24 mouse cellular contexts compared by ENCODE assay signal in genomic region chr16:22396420-22396819, GRCm38 (mm10). TPM values are rescaled to one million over a fixed set of nuclear protein-coding genes. Genes with fewer than 3 reads are reported as not detected.
DNase-seq lines count a peak whose midpoint lies in the region; ATAC-seq and TF ChIP-seq lines count a peak whose summit lies in the region.
"Had no signal": no experiment of that assay in that cellular context is flagged by ENCODE, and none has a peak within 500 bp of the region (broad histone marks: within the 10 kb centered on the region; RNA-seq: fewer than 3 reads in every experiment).

No protein-coding gene starts in this region.

- H3K9me3 ChIP-seq in lung, postnatal 0 days (ENCODE audit: low read length) = no peaks in the 10 kb centered on the region
- H3K9me3 ChIP-seq in limb, embryonic 15.5 days = no peaks in the 10 kb centered on the region
- H3K9me3 ChIP-seq: embryonic facial prominence, embryonic 12.5 days; forebrain, embryonic 13.5 days; heart, embryonic 15.5 days; hindbrain, embryonic 13.5 days had no signal

- no peak for DNase-seq in frontal cortex, postnatal 10 days (ENCODE audit: low spot score in 2 of 2)
- DNase-seq in lung, postnatal 0 days (ENCODE audit: low spot score) = no peak
- no peak for DNase-seq in lung, adult 18-20 months
- peak; percentile 59 for DNase-seq in brain, adult 2 months (ENCODE audit: low read depth, low spot score)
- no peak for DNase-seq in urinary bladder, postnatal 36 days (ENCODE audit: low spot score in 2 of 2)
- DNase-seq: adrenal gland, adult 8-10 months; adrenal gland, postnatal 36 days; cerebellum, adult 11 months; cerebellum, adult 8-10 months; cerebellum, postnatal 14 days; embryo, embryonic 11 days; gastrocnemius, postnatal 14 days; heart, adult 2 months; heart, postnatal 14 days had no signal

- TF ChIP-seq CTCF in lung, postnatal 0 days (IDR thresholded peaks at IDR 0.05) = no peak

- peak; percentile 63; the same call in 1 of the 2 replicates for ATAC-seq in frontal cortex, adult (ENCODE audit: low TSS enrichment)
- peak; percentile 32; the same call in 1 of the 2 replicates for ATAC-seq in lung, postnatal 0 days
- ATAC-seq in limb, embryonic 15.5 days (ENCODE audit: insufficient number of reproducible peaks, low FRiP score, low TSS enrichment, low read depth) = 0 out of 2 replicates have a peak, but pooled peaks have one; percentile 50
- ATAC-seq in monocyte, adult 5-6 weeks (replicated peaks; ENCODE audit: insufficient number of reproducible peaks, low FRiP score, low TSS enrichment, poor library complexity, severe bottlenecking) = no peak
- ATAC-seq: forebrain, embryonic 13.5 days; hindbrain, postnatal 0 days had no signal

- no peaks in the 10 kb centered on the region for H3K27me3 ChIP-seq in lung, postnatal 0 days (replicated peaks; ENCODE audit: insufficient read depth, low read length)
- no peaks in the 10 kb centered on the region for H3K27me3 ChIP-seq in limb, embryonic 15.5 days
- H3K27me3 ChIP-seq: CH12.LX; embryonic facial prominence, embryonic 12.5 days; forebrain, embryonic 13.5 days; heart, embryonic 15.5 days; hindbrain, embryonic 13.5 days had no signal

- no peaks in the 10 kb centered on the region for H3K4me1 ChIP-seq in lung, postnatal 0 days (ENCODE audit: insufficient read depth, low read depth, low read length)
- H3K4me1 ChIP-seq in limb, embryonic 15.5 days = no peaks in the 10 kb centered on the region
- H3K4me1 ChIP-seq: embryonic facial prominence, embryonic 12.5 days; forebrain, embryonic 13.5 days; heart, embryonic 15.5 days; hindbrain, embryonic 13.5 days had no signal

- no peak for TF ChIP-seq EP300 in lung, postnatal 0 days (IDR thresholded peaks at IDR 0.05)

- no peaks in the 10 kb centered on the region; the same call in 1 of the 2 replicates for H3K36me3 ChIP-seq in lung, postnatal 0 days (ENCODE audit: insufficient read depth, low read length)
- H3K36me3 ChIP-seq in limb, embryonic 15.5 days = peaks cover 35% of the 10 kb centered on the region
- H3K36me3 ChIP-seq: hindbrain, embryonic 13.5 days had no signal

- no peak overlapping the region for H3K4me3 ChIP-seq in lung, postnatal 0 days (ENCODE audit: low read depth, low read length)
- no peak overlapping the region for H3K4me3 ChIP-seq in limb, embryonic 15.5 days
- H3K4me3 ChIP-seq: embryonic facial prominence, embryonic 12.5 days; forebrain, embryonic 13.5 days; heart, adult 2 months; heart, embryonic 15.5 days; hindbrain, embryonic 13.5 days had no signal

- 58% methylated on average over 8 of the region's 8 CpGs for WGBS in lung, postnatal 0 days
- 73% methylated on average over 8 of the region's 8 CpGs for WGBS in limb, embryonic 15.5 days

- no peak overlapping the region for H3K9ac ChIP-seq in lung, postnatal 0 days (replicated peaks; ENCODE audit: low read depth)
- H3K9ac ChIP-seq in limb, embryonic 15.5 days = no peak overlapping the region
- H3K9ac ChIP-seq: embryonic facial prominence, embryonic 12.5 days; forebrain, embryonic 13.5 days; heart, embryonic 15.5 days; hindbrain, embryonic 13.5 days had no signal

- H3K4me2 ChIP-seq in lung, postnatal 0 days (replicated peaks; ENCODE audit: low read depth, low read length) = no peak overlapping the region
- no peak overlapping the region for H3K4me2 ChIP-seq in limb, embryonic 15.5 days
- H3K4me2 ChIP-seq: embryonic facial prominence, embryonic 12.5 days; forebrain, embryonic 13.5 days; heart, embryonic 11.5 days; heart, embryonic 15.5 days; hindbrain, embryonic 13.5 days had no signal

- H3K27ac ChIP-seq in lung, postnatal 0 days (ENCODE audit: low read length) = no peak overlapping the region
- no peak overlapping the region for H3K27ac ChIP-seq in limb, embryonic 15.5 days
- H3K27ac ChIP-seq: embryonic facial prominence, embryonic 12.5 days; forebrain, embryonic 13.5 days; heart, adult 2 months; heart, embryonic 15.5 days; hindbrain, embryonic 13.5 days; hindbrain, postnatal 0 days had no signal

RNA-seq across cellular contexts. Expression of gene Etv5, which starts 43.1 kb away (rescaled TPM):
- 76.7 and 78.5 TPM in 2 replicates for polyA plus RNA-seq in lung, postnatal 0 days (2015; fragmentation: Nextera tagmentation; extraction: Ambion mirVana)
- polyA plus RNA-seq in limb, embryonic 15.5 days (2015; fragmentation: Nextera tagmentation; extraction: Ambion mirVana) = 27.5 and 33.7 TPM in 2 replicates
- total RNA-seq in monocyte, adult 5-6 weeks (2017) = 2.2 to 3.2 TPM (median 2.8 TPM) in 3 replicates
